Mouse (Mus musculus): ENCODE data around the gene Fam217b.

The Fam217b gene

DNA sequence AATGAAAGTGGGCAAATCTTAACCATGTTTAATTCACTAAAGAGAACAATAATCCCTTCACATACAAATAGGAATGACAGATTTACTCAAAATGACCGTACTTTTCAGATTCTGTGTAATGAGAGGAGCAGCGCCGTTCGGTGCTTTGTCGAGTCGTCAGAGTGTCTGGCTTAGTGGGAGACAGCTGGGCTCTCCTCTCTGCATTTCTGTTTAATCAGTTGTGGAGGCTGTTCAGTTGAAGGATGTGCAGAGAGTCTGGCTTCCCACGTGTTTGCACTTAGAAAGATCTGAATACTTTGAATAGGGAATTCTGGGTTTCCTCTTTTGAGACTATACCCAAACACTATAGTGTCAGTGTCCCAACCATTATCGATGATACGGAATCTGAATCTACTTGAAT lies 23.0 kb downstream of the Fam217b start:
- no peak for DNase-seq (ENCODE audit: low spot score in 2 of 2)

DNA sequence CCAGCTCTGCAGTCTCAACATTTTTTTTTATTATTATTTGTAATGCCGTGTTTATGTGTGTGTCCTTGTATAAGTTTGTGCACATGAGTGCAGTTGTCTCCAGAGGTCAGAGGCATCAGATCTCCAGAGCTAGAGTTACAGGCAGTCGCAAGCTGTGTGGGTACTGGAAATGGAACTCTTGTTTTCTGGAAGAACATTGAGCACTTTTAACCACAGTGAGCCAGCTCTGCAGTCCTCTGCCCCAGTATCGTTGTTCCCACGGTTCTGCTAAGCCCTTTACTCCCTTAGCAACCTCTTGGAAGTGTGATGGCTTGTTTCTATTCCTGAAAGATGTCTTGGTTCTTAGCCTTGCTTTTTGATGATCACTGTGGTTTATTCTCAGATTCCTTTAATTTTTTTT lies 35.1 kb downstream of the Fam217b start:
- DNase-seq (ENCODE audit: low spot score in 2 of 2) = no peak

DNA sequence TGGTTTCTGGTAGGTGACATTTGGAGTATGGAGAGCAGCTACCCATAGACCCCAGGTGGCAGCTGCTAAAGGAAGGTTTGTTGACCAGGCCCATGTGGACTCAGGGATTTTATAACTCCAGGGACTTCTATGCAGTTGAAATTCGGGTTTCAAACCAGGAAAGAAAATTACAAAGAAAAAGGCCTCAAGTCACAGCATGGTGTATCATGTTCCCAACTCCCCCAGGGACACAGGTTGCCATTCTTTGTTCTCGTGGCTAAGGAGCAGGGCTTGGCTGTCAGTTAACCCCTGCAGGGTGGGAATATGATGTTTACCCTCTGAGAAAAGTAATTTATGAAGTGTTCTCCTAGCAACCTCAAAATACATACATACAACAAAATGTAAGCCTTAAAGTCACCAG lies 35.9 kb downstream of the Fam217b start:
- no peak for DNase-seq (ENCODE audit: low spot score in 2 of 2)

DNA sequence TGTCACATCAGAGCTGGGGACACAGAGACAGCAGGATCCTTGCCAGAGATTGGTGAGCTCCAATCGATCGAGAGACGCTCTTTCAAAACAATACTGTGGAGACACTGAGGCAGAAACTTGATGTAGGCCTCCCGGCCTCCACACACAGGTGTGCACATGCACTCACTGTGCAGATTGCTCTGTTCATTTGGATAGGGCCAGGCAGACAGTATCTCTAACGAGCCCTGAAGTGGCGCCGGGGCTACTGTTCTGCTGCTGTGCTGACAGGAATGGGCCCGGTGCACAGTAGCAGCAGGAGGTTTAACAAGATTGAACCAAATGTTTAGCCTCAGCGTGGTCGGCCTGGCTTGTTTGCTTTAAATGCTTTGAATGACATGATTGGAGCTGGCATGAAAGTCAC lies 36.6 kb downstream of the Fam217b start:
- no peak for DNase-seq (ENCODE audit: low spot score in 2 of 2)

DNA sequence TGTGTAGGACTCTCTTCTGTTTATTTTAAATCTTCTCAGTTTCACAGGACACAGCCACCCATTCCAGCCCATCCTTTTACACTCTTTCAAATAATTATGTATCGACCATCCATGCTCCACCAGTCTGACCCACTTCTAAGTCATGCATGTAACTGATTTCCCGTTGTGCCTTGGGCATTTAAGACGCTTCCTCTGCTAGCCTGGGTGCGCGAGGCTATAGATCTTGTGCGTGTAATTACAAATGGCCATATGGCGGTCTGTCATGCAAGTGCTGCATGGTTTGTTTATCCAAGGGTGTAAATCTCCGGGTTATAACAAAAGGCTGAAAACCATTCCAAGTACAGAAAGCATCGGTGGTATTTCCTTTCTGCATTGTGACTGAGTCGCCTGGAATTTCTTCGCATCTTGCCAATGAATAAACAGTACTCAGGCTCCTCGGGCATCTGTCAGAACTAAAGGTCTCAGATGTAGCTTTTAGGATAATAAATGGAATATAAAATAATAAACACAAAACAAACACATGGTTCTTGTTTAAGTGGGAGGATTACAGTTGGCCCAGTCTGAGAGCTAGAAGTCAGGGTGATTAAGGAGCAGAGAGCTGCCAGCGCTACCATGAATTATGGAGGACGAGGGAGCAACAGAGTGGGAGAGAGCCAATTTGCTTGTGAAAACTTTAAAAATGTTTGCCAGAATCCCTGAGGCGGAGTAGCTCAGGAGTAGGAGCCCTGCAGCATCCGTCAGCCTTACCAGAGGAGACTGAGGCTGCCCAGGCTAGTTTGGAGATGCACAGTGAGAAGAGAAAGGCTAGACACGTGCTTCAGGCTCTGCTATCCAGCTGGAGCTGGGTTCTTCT lies 40.6 kb downstream of the Fam217b start:
- no peak for DNase-seq (ENCODE audit: low spot score in 2 of 2)

DNA sequence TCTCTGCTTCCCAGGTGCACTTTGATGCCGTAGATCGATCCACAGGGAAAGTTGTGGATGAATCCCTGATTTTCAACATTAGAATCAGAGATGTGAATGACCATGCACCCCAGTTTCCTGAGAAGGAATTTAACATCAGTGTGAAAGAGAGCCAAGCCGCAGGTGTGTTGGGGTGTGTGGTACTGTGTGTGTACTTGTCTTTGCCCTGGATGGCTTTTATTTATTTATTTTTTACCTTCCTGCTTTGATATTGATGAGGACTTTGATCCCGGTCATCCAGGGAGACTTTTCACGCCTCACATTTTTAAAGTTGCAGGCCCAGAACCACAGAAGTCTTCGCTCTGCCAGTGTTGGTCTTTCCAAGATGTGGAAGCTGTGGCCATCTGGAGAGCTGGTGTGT lies 43.1 kb downstream of the Fam217b start:
- DNase-seq (ENCODE audit: low spot score in 2 of 2) = no peak

DNA sequence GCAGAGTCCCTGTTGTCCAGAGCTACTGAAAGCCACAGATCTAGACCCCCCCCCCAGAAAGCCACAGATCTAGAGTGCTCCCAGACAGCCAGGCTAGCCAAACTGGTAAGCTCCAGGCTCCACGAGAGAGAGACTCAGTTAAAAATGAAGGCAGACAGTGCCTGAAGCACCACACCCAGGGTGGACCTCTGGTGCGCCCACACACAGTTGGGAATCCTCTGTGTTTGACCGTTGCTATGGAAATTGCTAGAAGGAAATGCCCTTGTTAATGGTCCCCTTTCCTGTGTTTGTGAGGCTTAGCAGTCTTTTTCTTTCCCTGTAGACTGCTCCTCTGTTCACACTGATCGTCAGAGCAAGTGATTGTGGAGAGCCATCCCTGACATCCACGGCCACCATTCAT lies 46.0 kb downstream of the Fam217b start:
- DNase-seq (ENCODE audit: low spot score in 2 of 2) = no peak

DNA sequence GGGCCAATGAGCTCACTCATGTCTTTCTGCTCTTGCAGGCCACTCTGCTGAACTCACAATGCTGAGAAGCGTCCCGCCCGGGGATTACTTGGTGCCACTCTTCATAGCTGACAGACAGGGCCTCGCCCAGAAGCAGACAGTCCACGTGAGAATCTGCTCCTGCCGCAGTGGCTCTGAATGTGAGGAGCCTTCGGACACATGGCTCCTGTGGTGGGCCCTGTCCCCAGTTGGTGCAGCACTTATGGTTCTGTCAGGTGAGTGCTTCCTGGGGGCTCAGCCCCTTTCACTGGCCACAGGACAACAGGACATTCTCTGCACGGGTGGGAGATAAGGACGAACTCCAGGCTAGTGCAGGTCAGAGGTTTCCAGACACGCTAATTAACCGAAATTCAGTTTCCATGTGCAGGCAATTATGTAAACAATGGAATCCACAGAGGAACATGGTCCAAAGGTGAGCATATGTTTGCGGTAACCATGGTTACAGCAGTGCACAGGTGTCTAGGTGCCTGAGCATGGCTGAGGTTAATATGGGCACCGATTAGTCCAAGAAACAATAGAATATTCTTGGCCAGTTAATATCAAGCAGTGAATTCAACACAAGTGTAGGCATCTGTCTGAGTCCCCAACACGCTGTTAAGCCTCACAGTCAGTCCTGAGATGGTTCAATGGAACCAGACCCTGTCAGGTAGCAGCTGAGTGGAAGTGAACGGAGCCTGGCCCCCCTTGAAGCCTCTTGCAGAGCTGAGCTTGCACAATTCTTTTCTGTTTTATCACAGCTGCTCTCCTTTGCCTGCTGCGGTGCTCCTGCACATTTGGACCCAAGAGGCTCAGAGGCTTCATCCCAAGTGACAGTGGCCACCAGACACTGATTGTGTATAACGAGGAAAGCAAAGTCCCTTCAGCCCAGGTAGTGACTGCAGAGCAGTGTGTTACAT lies 57.5 kb downstream of the Fam217b start:
- no peak for DNase-seq (ENCODE audit: low spot score in 2 of 2)

DNA sequence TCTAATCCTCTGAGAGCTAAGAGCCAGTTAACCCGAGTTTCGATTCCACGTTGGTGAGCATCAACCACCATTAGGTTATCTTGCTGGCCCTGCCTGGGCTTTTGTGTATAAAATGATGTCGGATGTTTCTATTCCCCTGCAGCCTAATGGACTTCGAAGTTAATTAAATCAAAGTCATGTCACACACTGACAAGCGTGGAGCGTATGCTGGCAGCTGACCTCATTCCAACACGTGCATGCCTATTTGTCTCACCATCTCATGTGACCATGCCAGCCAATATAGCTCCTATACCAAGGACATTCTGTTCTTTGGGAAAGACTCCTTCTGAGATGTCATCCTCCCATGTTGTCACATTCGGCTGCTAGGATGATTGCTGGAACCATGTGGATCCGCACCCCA lies 59.6 kb downstream of the Fam217b start:
- no peak for DNase-seq (ENCODE audit: low spot score in 2 of 2)
